Mouse (Mus musculus): ENCODE measurements at regions not wholly inside any gene's neighbourhood (a gene's known extent, or its start where the extent isn't known, plus 50 kb on each side); places are given as distances from the start of the nearest gene placed in this dataset.

- ATAC-seq (ENCODE audit: insufficient number of reproducible peaks, low FRiP score, low TSS enrichment) = no peak
Observed at GRCm38 (mm10) chr1:88875356-88875755, 173.3 kb upstream of the Arl4c start.

- ATAC-seq (ENCODE audit: insufficient number of reproducible peaks, low FRiP score, low TSS enrichment) = no peak
Observed at GRCm38 (mm10) chr1:88877441-88877840, 175.4 kb upstream of the Arl4c start.

- ATAC-seq (ENCODE audit: insufficient number of reproducible peaks, low FRiP score, low TSS enrichment) = no peak
Observed at GRCm38 (mm10) chr1:88878831-88879230, 176.8 kb upstream of the Arl4c start.

- ATAC-seq (ENCODE audit: insufficient number of reproducible peaks, low FRiP score, low TSS enrichment) = no peak
Observed at GRCm38 (mm10) chr1:88879367-88879766, 177.3 kb upstream of the Arl4c start.

- no peak for ATAC-seq (ENCODE audit: insufficient number of reproducible peaks, low FRiP score, low TSS enrichment)
Observed at GRCm38 (mm10) chr1:88891041-88891440, 179.2 kb upstream of the Sh3bp4 start.

- no peak for ATAC-seq (ENCODE audit: insufficient number of reproducible peaks, low FRiP score, low TSS enrichment)
Observed at GRCm38 (mm10) chr1:88902426-88902825, 167.8 kb upstream of the Sh3bp4 start.

GRCm38 (mm10) chr1:88907766-88908463 lies 162.3 kb upstream of the Sh3bp4 start:
- ATAC-seq (ENCODE audit: insufficient number of reproducible peaks, low FRiP score, low TSS enrichment) = no peak

- ATAC-seq (ENCODE audit: insufficient number of reproducible peaks, low FRiP score, low TSS enrichment) = no peak
Observed at GRCm38 (mm10) chr1:88908683-88909082, 161.5 kb upstream of the Sh3bp4 start.

GRCm38 (mm10) chr1:88909314-88909713 lies 160.9 kb upstream of the Sh3bp4 start:
- no peak for ATAC-seq (ENCODE audit: insufficient number of reproducible peaks, low FRiP score, low TSS enrichment)

GRCm38 (mm10) chr1:88909864-88910573 lies 160.2 kb upstream of the Sh3bp4 start:
- ATAC-seq (ENCODE audit: insufficient number of reproducible peaks, low FRiP score, low TSS enrichment) = no peak

GRCm38 (mm10) chr1:88911724-88912123 lies 158.5 kb upstream of the Sh3bp4 start:
- no peak for ATAC-seq (ENCODE audit: insufficient number of reproducible peaks, low FRiP score, low TSS enrichment)

- no peak for ATAC-seq (ENCODE audit: insufficient number of reproducible peaks, low FRiP score, low TSS enrichment)
Observed at GRCm38 (mm10) chr1:88916531-88917050, 153.6 kb upstream of the Sh3bp4 start.

GRCm38 (mm10) chr1:88921401-88921800 lies 148.8 kb upstream of the Sh3bp4 start:
- ATAC-seq (ENCODE audit: insufficient number of reproducible peaks, low FRiP score, low TSS enrichment) = no peak

GRCm38 (mm10) chr1:88923791-88924581 lies 146.2 kb upstream of the Sh3bp4 start:
- ATAC-seq (ENCODE audit: insufficient number of reproducible peaks, low FRiP score, low TSS enrichment) = no peak

GRCm38 (mm10) chr1:88935191-88935590 lies 135.0 kb upstream of the Sh3bp4 start:
- no peak for ATAC-seq (ENCODE audit: insufficient number of reproducible peaks, low FRiP score, low TSS enrichment)

GRCm38 (mm10) chr1:88935779-88936178 lies 134.4 kb upstream of the Sh3bp4 start:
- ATAC-seq (ENCODE audit: insufficient number of reproducible peaks, low FRiP score, low TSS enrichment) = no peak

GRCm38 (mm10) chr1:88937327-88937726 lies 132.9 kb upstream of the Sh3bp4 start:
- no peak for ATAC-seq (ENCODE audit: insufficient number of reproducible peaks, low FRiP score, low TSS enrichment)

- no peak for ATAC-seq (ENCODE audit: insufficient number of reproducible peaks, low FRiP score, low TSS enrichment)
Observed at GRCm38 (mm10) chr1:88938458-88938857, 131.8 kb upstream of the Sh3bp4 start.

- no peak for ATAC-seq (ENCODE audit: insufficient number of reproducible peaks, low FRiP score, low TSS enrichment)
Observed at GRCm38 (mm10) chr1:88943039-88943438, 127.2 kb upstream of the Sh3bp4 start.

GRCm38 (mm10) chr1:88945868-88946267 lies 124.3 kb upstream of the Sh3bp4 start:
- no peak for ATAC-seq (ENCODE audit: insufficient number of reproducible peaks, low FRiP score, low TSS enrichment)

- ATAC-seq (ENCODE audit: insufficient number of reproducible peaks, low FRiP score, low TSS enrichment) = no peak
Observed at GRCm38 (mm10) chr1:88946374-88946773, 123.8 kb upstream of the Sh3bp4 start.
